Mouse (Mus musculus) small intestine, adult 2 months (tissue): ENCODE data around the gene Cpd.

Source experiments
- CTCF ChIP-seq: fragments of 200-500 bp; IDR thresholded peaks from 2 replicates; pipeline ENCODE4 v1.5.1; 2012; ENCODE audit warnings: low read depth, mild to moderate bottlenecking, control low read depth, inconsistent platforms, low read length, moderate library complexity, mixed read lengths; ENCODE audit not compliant: insufficient replicate concordance, insufficient read length; ENCODE audit errors: extremely low read depth
- POLR2A ChIP-seq: fragments of 200-500 bp; IDR thresholded peaks from 2 replicates; pipeline ENCODE4 v1.6.1; 2012; ENCODE audit warnings: low read depth, mild to moderate bottlenecking, control low read depth, inconsistent platforms, low read length, moderate library complexity

DNA sequence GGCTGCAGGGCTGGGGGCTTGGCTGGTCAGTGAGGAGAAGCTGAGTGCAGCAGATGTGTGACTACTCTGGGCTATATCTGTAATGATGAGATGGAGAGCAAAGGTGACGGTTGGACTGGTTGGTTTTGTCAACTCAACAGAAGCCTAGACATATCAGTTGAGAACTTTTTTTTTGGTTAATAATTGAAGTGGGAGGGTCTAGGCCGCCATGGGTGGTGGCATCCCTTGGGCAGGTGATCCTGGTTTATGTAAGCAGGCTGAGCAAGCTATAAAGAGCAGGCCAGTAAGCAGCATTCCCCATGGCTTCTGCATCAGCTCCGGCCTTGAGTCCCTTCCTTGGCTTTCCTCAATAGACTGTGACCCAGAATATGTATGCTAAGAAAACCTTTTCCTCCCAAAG is 43.6 kb downstream of the Cpd start:
- no peak for TF ChIP-seq CTCF
- TF ChIP-seq POLR2A = no peak
